Mouse (Mus musculus): Measurements from ENCODE around the gene Sipa1l2.

- TF ChIP-seq CTCF (IDR thresholded peaks at IDR 0.05; ENCODE audit: control insufficient read depth, insufficient read depth, insufficient replicate concordance, low read depth, low read length) (no peak), POLR2A (IDR thresholded peaks at IDR 0.05; ENCODE audit: control insufficient read depth, low read depth, low read length) (no peak)
Observed at GRCm38 (mm10) chr8:125532177-125532576, 37.4 kb downstream of the Sipa1l2 start.
